Mouse (Mus musculus) liver, postnatal 0 days (tissue): Measurements from ENCODE around the gene Mmp8. TPM values are rescaled to one million over a fixed set of nuclear protein-coding genes. Genes with fewer than 3 reads are reported as not detected.

Experiments
- ATAC-seq: fragments of 200-750 bp; cut with Nextera tagmentation; 2 replicates; pipeline ENCODE4 v1.8.0; 2017; ENCODE audit warnings: mild to moderate bottlenecking, moderate library complexity
- DNase-seq: peaks from one replicate; pipeline ENCODE4 v3.0.0-alpha.2; 2016
- H3K27ac ChIP-seq: fragments of 300-500 bp; sonication (generic); 2 replicates; pipeline ENCODE4 v1.5.1; 2014; ENCODE audit warnings: antibody characterized with exemption, moderate library complexity, mild to moderate bottlenecking, low read depth
- H3K27me3 ChIP-seq: fragments of 300-500 bp; sonication (generic); 2 replicates; pipeline ENCODE4 v1.6.1; 2014; ENCODE audit warnings: low read length, control low read depth, mixed read lengths; ENCODE audit not compliant: insufficient read depth
- H3K36me3 ChIP-seq: fragments of 300-500 bp; sonication (generic); replicated peaks from 2 replicates; pipeline ENCODE4 v1.6.1; 2014; ENCODE audit warnings: mild to moderate bottlenecking, control low read depth, low read length, moderate library complexity, mixed read lengths; ENCODE audit not compliant: insufficient read depth
- H3K4me1 ChIP-seq: fragments of 300-500 bp; sonication (generic); 2 replicates; pipeline ENCODE4 v1.6.1; 2014; ENCODE audit warnings: antibody characterized with exemption, mild to moderate bottlenecking, control low read depth; ENCODE audit not compliant: insufficient read depth
- H3K4me2 ChIP-seq: fragments of 300-500 bp; sonication (generic); 2 replicates; pipeline ENCODE4 v1.6.1; 2014; ENCODE audit warnings: low read depth, mild to moderate bottlenecking, low read length, moderate library complexity, mixed read lengths
- H3K4me3 ChIP-seq: fragments of 300-500 bp; sonication (generic); 2 replicates; pipeline ENCODE4 v1.5.1; 2014; ENCODE audit warnings: low read depth, low read length
- H3K9ac ChIP-seq: fragments of 300-500 bp; sonication (generic); replicated peaks from 2 replicates; pipeline ENCODE4 v1.6.1; 2014; ENCODE audit warnings: mild to moderate bottlenecking, moderate library complexity
- H3K9me3 ChIP-seq: fragments of 300-500 bp; sonication (generic); 2 replicates; pipeline ENCODE4 v1.6.1; 2016; ENCODE audit warnings: mild to moderate bottlenecking, control low read depth, low read length, mixed read lengths
- CTCF ChIP-seq: sonication (generic); IDR thresholded peaks from 2 replicates; pipeline ENCODE4 v1.5.1; 2016; ENCODE audit warnings: antibody characterized with exemption, low read depth
- EP300 ChIP-seq: IDR thresholded peaks from 2 replicates; pipeline ENCODE4 v1.6.1; 2016; ENCODE audit warnings: antibody characterized with exemption, low read depth, mild to moderate bottlenecking
- WGBS: fragments of 180-500 bp; shearing (Covaris S2); extraction: QIAGEN DNeasy Blood & Tissue Kit; methylation state at CpG from one replicate; pipeline ENCODE4 v1.1.7; 2014; ENCODE audit not compliant: insufficient replicate concordance; 5-methylcytosine and 5-hydroxymethylcytosine counted together
- polyA plus RNA-seq: library from polyadenylated mRNA; unstranded; fragments of >200 nt; fragmentation: Nextera tagmentation; extraction: Ambion mirVana; gene quantifications from 2 replicates; pipeline ENCODE4 v1.2.1, GENCODE M21; 2015

The Mmp8 gene
- polyA plus RNA-seq, 1 experiment from 2014 or later, result 17.2 TPM

GRCm38 (mm10) chr9:7567923-7568322 is 9.7 kb downstream of the Mmp8 start:
- WGBS, result 58% methylated on average over 2 of the region's 2 CpGs
- Histone ChIP-seq H3K9ac (no peak overlapping the region), H3K27ac (0 out of 2 replicates have a peak overlapping the region, but pooled peaks have one; percentile 11), H3K4me1 (peaks cover 13% of the 10 kb centered on the region; the same call in 1 of the 2 replicates), H3K27me3 (no peaks in the 10 kb centered on the region), H3K4me2 (no peak overlapping the region), H3K9me3 (no peaks in the 10 kb centered on the region), H3K36me3 (no peaks in the 10 kb centered on the region), H3K4me3 (no peak overlapping the region)
- ATAC-seq, result no peak
- no peak for DNase-seq
- TF ChIP-seq CTCF (no peak), EP300 (no peak)

DNA sequence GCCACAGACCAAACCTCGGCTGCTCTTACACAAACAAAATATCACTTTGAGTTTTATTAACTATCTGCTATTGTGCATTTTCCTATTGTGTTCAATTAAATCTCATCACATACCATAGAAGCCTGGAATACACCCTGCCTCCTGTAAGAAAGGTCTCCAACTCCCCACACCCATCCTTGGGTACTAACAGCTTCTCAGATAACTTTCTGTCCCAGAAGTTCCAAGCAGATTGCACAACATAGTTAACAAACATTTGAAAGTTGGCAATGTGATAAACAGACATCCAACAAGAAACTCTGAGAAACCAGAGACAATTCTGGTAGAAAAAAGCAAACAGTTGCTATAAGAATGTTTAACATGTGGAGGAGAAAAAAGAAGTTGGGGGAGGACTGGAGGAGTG is 12.2 kb downstream of the Mmp8 start:
- TF ChIP-seq EP300, result no peak
- no peak for TF ChIP-seq CTCF
- 58% methylated on average over 1 of the region's 1 CpGs for WGBS
- no peaks in the 10 kb centered on the region for H3K9me3 ChIP-seq
- no peak overlapping the region for H3K27ac ChIP-seq
- DNase-seq, result no peak
- H3K9ac ChIP-seq, result no peak overlapping the region
- H3K4me1 ChIP-seq, result peaks cover 15% of the 10 kb centered on the region; the same call in 1 of the 2 replicates
- no peak overlapping the region for H3K4me3 ChIP-seq
- H3K36me3 ChIP-seq, result no peaks in the 10 kb centered on the region
- H3K27me3 ChIP-seq, result no peaks in the 10 kb centered on the region
- no peak for ATAC-seq
- no peak overlapping the region for H3K4me2 ChIP-seq

DNA sequence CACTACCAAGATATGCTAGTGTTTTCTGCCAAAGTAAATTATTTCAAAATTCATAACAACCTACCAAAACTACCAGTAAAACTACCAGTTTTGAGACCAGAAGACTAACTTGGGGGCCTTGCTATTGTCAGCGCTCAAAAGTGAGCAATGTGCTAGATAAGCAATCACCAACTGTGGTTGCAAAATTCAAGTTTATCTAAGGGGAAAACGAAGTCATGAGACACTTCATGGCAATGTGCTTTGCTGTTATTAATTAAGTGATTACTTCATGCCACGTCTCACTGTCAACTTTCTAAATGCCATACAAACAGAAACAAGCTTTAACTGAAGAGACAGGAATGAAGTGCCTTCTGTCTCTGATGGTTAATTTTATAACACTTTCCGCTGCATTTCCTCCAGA is 12.9 kb downstream of the Mmp8 start, which contains the start of gene Mmp27:
Gene Mmp27 (plus strand): TSS at position 235 of the 400 bp plus-strand sequence.
- Histone ChIP-seq H3K36me3 (no peaks in the 10 kb centered on the region), H3K4me2 (no peak within 1 kb of the TSS), H3K27ac (no peak within 1 kb of the TSS), H3K4me1 (peaks cover 15% of the 10 kb centered on the region; the same call in 1 of the 2 replicates), H3K9ac (no peak within 1 kb of the TSS), H3K4me3 (no peak within 1 kb of the TSS), H3K9me3 (no peaks in the 10 kb centered on the region), H3K27me3 (no peaks in the 10 kb centered on the region)
- no peak for DNase-seq
- 46% methylated on average over 4 of the region's 4 CpGs for WGBS
- peak; percentile 22; the same call in 1 of the 2 replicates for ATAC-seq
- TF ChIP-seq EP300 (0 out of 2 replicates have a peak, but pooled peaks have one; percentile 22), CTCF (no peak)

DNA sequence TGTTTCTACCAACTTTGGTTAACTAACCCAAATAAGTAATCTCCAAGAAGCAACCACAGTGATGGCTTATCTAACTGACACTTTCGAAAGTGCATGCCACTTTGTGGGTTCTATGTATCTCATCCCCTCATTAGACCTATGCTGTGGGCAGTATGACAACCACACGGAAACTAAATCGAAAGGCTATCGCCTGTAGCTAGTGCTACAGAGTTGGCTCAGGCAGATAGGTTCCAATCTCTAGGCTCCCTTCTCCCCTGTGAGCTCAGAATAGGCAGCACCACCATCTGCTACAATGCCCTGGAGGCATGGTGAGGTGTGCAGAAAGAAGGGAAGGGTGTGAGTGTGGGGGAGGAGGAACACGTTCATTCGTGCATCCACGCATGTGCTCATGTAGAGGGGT is 13.9 kb downstream of the Mmp8 start:
- Histone ChIP-seq H3K36me3 (no peaks in the 10 kb centered on the region), H3K9ac (no peak overlapping the region), H3K4me1 (peaks cover 15% of the 10 kb centered on the region; the same call in 1 of the 2 replicates), H3K27me3 (no peaks in the 10 kb centered on the region), H3K4me2 (no peak overlapping the region), H3K27ac (no peak overlapping the region), H3K9me3 (no peaks in the 10 kb centered on the region), H3K4me3 (no peak overlapping the region)
- ATAC-seq, result peak; percentile 22; the same call in 1 of the 2 replicates
- DNase-seq, result no peak
- 52% methylated on average over 7 of the region's 7 CpGs for WGBS
- no peak for TF ChIP-seq EP300
- TF ChIP-seq CTCF, result no peak

DNA sequence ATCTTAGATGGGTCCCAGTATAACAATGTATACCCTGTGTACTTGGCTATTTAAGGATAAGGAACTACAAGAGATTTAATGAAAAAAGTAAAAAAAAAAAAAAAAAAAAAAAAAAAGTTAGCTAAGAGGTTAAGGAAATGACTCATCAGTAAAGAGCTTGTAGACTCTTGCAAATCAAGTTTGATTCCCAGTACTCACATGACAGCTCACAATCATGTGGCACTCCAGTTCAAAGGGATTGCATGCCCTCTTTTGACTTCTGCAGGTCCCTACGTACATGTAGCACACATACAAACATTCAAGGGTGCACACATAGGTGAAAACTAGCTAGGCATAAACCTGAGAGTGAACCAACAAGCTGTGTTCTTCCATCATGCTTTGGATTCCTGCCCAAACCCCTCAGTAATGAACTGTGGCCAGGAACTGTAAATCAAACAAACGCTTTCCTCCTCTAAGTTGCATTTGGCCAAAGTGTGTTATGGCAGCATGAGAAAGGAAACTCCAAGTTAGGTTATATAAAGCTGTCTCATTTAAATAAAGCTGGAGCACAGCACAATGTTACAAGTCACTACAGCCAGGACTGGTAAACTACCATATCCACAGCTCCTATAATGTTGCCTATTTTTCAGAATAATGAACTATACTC is 14.5 kb downstream of the Mmp8 start:
- 0 out of 2 replicates have a peak, but pooled peaks have one; percentile 26 for ATAC-seq
- H3K4me2 ChIP-seq, result no peak overlapping the region
- 66% methylated on average over 2 of the region's 2 CpGs for WGBS

GRCm38 (mm10) chr9:7575526-7575925 is 17.3 kb downstream of the Mmp8 start:
- Histone ChIP-seq H3K36me3 (no peaks in the 10 kb centered on the region), H3K9me3 (no peaks in the 10 kb centered on the region), H3K4me3 (no peak overlapping the region), H3K27ac (no peak overlapping the region), H3K4me1 (peaks cover 11% of the 10 kb centered on the region; the same call in 1 of the 2 replicates), H3K27me3 (no peaks in the 10 kb centered on the region), H3K9ac (no peak overlapping the region), H3K4me2 (no peak overlapping the region)
- ATAC-seq (no peak), DNase-seq (no peak)
- 71% methylated on average over 3 of the region's 3 CpGs for WGBS
- TF ChIP-seq CTCF, result no peak
- no peak for TF ChIP-seq EP300

More for the DNA sequence above, 14.5 kb downstream of the Mmp8 start:
- Histone ChIP-seq H3K4me3 (no peak overlapping the region), H3K4me1 (peaks cover 15% of the 10 kb centered on the region; the same call in 1 of the 2 replicates), H3K36me3 (no peaks in the 10 kb centered on the region), H3K27ac (no peak overlapping the region), H3K27me3 (no peaks in the 10 kb centered on the region), H3K9me3 (no peaks in the 10 kb centered on the region), H3K9ac (no peak overlapping the region)
- TF ChIP-seq CTCF (no peak), EP300 (no peak)
- DNase-seq, result no peak
